Mouse (Mus musculus) kidney, adult 2 months (tissue): Measurements from ENCODE around the gene Nectin2.

Experiments
- CTCF ChIP-seq: fragments of 200-500 bp; conservative IDR thresholded peaks from 2 replicates; pipeline ENCODE4 v1.5.1; 2011; ENCODE audit warnings: low read depth, mild to moderate bottlenecking, control low read depth, low read length, moderate library complexity, mixed read lengths; ENCODE audit not compliant: insufficient read depth, insufficient read length
- POLR2A ChIP-seq: fragments of 200-500 bp; IDR thresholded peaks from one replicate; pipeline ENCODE4 v1.6.1; 2011; ENCODE audit warnings: low read depth, low read length, control low read depth

- TF ChIP-seq POLR2A (no peak), CTCF (no peak)
Observed at GRCm38 (mm10) chr7:19719200-19719599, 31.1 kb downstream of the Nectin2 start.
